Mouse (Mus musculus) forebrain, embryonic 10.5 days (tissue): ENCODE results near the gene Tusc2. TPM values are rescaled to one million over a fixed set of nuclear protein-coding genes. Genes with fewer than 3 reads are reported as not detected.

ENCODE experiments used
- DNase-seq: peaks from one replicate; pipeline ENCODE4 v3.0.0-alpha.2; 2017; ENCODE audit warnings: low spot score; ENCODE audit errors: extremely low spot score
- H3K27ac ChIP-seq: fragments of 300-500 bp; sonication (generic); 2 replicates; pipeline ENCODE4 v1.5.1; 2016; ENCODE audit warnings: mild to moderate bottlenecking
- H3K27me3 ChIP-seq: fragments of 300-500 bp; sonication (generic); 2 replicates; pipeline ENCODE4 v1.6.1; 2016; ENCODE audit warnings: mild to moderate bottlenecking; ENCODE audit not compliant: poor library complexity, severe bottlenecking
- H3K36me3 ChIP-seq: fragments of 300-500 bp; sonication (generic); replicated peaks from 2 replicates; pipeline ENCODE4 v1.6.1; 2016; ENCODE audit warnings: mild to moderate bottlenecking, moderate library complexity
- H3K4me1 ChIP-seq: fragments of 300-500 bp; sonication (generic); 2 replicates; pipeline ENCODE4 v1.6.1; 2016
- H3K4me3 ChIP-seq: fragments of 300-500 bp; sonication (generic); 2 replicates; pipeline ENCODE4 v1.5.1; 2016; ENCODE audit warnings: mild to moderate bottlenecking, moderate library complexity
- H3K9me3 ChIP-seq: fragments of 300-500 bp; sonication (generic); 2 replicates; pipeline ENCODE4 v1.6.1; 2016; ENCODE audit warnings: mild to moderate bottlenecking, moderate library complexity
- WGBS: fragments of 180-500 bp; shearing (Covaris S2); methylation state at CpG from one replicate; pipeline ENCODE4 v1.1.7; 2016; 5-methylcytosine and 5-hydroxymethylcytosine counted together
- polyA plus RNA-seq: library from polyadenylated mRNA; unstranded; fragments of >200 nt; fragmentation: Nextera tagmentation; extraction: Ambion mirVana; gene quantifications from 2 replicates; pipeline ENCODE4 v1.2.1, GENCODE M21; 2016

Tusc2 gene
- polyA plus RNA-seq, 1 experiment from 2014 or later, result 73.3 TPM

- H3K36me3 ChIP-seq, result peaks cover 53% of the 10 kb centered on the region
- H3K27ac ChIP-seq, result peak overlapping the region; percentile 86
- H3K4me3 ChIP-seq, result no peak overlapping the region
- H3K9me3 ChIP-seq, result peaks cover 3% of the 10 kb centered on the region; the same call in 1 of the 2 replicates
- H3K27me3 ChIP-seq, result no peaks in the 10 kb centered on the region
- no peak for DNase-seq
- WGBS, result 86% methylated on average over 14 of the region's 14 CpGs
- H3K4me1 ChIP-seq, result peaks cover 69% of the 10 kb centered on the region
These were observed 12.7 kb downstream of the Tusc2 start for GRCm38 (mm10) chr9:107575579-107576356.

GRCm38 (mm10) chr9:107576357-107577107 lies 13.5 kb downstream of the Tusc2 start, which contains the start of gene Hyal1:
TSS of gene Hyal1 (plus strand) at chr9:107576927.
- H3K36me3 ChIP-seq, result peaks cover 45% of the 10 kb centered on the region
- H3K27ac ChIP-seq, result peak within 1 kb of the TSS; percentile 86
- H3K4me1 ChIP-seq, result peaks cover 69% of the 10 kb centered on the region
- peak within 1 kb of the TSS; percentile 52 for H3K4me3 ChIP-seq
- H3K27me3 ChIP-seq, result no peaks in the 10 kb centered on the region
- peak; percentile 87 for DNase-seq
- peaks cover 3% of the 10 kb centered on the region; the same call in 1 of the 2 replicates for H3K9me3 ChIP-seq
- WGBS, result 27% methylated on average over 16 of the region's 16 CpGs

- 94% methylated on average over 10 of the region's 10 CpGs for WGBS
- Histone ChIP-seq H3K9me3 (peaks cover 3% of the 10 kb centered on the region; the same call in 1 of the 2 replicates), H3K4me1 (peaks cover 69% of the 10 kb centered on the region), H3K27me3 (no peaks in the 10 kb centered on the region), H3K4me3 (no peak overlapping the region), H3K27ac (no peak overlapping the region), H3K36me3 (peaks cover 36% of the 10 kb centered on the region)
- no peak for DNase-seq
These were observed 14.8 kb downstream of the Tusc2 start for GRCm38 (mm10) chr9:107577871-107578270.

DNA sequence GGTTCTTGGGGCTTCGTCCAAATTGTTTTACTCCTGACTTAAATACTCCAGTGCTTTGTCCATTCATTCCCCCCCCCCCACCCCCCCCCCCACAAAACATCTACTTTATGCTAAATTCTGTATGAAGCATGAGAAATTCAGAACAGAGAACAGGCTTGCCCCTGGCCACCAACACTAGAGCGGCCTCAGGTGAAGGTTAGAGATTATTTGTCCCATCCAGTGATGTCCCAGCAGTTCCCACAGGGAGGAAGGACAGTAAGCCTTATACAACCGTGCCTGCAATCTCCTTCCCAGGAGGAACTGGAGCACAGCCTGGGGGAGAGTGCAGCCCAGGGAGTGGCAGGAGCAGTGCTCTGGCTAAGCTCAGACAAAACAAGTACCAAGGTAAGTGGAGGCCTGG lies 15.5 kb downstream of the Tusc2 start, which contains the start of gene Naa80:
TSS of gene Naa80 (plus strand) at position 301 of the 400 bp plus-strand sequence.
- H3K36me3 ChIP-seq, result peaks cover 36% of the 10 kb centered on the region
- peaks cover 69% of the 10 kb centered on the region for H3K4me1 ChIP-seq
- no peak for DNase-seq
- H3K9me3 ChIP-seq, result peaks cover 2% of the 10 kb centered on the region; the same call in 1 of the 2 replicates
- H3K4me3 ChIP-seq, result peak within 1 kb of the TSS; percentile 4; the same call in 1 of the 2 replicates
- H3K27me3 ChIP-seq, result no peaks in the 10 kb centered on the region
- H3K27ac ChIP-seq, result peak within 1 kb of the TSS; percentile 92
- 88% methylated on average over 3 of the region's 3 CpGs for WGBS

- H3K4me3 ChIP-seq, result peak overlapping the region; percentile 4; the same call in 1 of the 2 replicates
- H3K9me3 ChIP-seq, result no peaks in the 10 kb centered on the region
- H3K4me1 ChIP-seq, result peaks cover 69% of the 10 kb centered on the region
- peak overlapping the region; percentile 92 for H3K27ac ChIP-seq
- H3K27me3 ChIP-seq, result no peaks in the 10 kb centered on the region
- 96% methylated on average over 14 of the region's 14 CpGs for WGBS
- peaks cover 32% of the 10 kb centered on the region for H3K36me3 ChIP-seq
- DNase-seq, result no peak
These were observed 16.2 kb downstream of the Tusc2 start for GRCm38 (mm10) chr9:107579023-107579900.

GRCm38 (mm10) chr9:107580501-107581317 lies 17.7 kb downstream of the Tusc2 start, which contains the start of gene Hyal3:
TSS of gene Hyal3 (plus strand) at chr9:107580818.
- H3K4me1 ChIP-seq, result peaks cover 66% of the 10 kb centered on the region
- H3K9me3 ChIP-seq, result no peaks in the 10 kb centered on the region
- peaks cover 19% of the 10 kb centered on the region for H3K36me3 ChIP-seq
- H3K4me3 ChIP-seq, result peak within 1 kb of the TSS; percentile 69
- no peaks in the 10 kb centered on the region for H3K27me3 ChIP-seq
- peak; percentile 82 for DNase-seq
- peak within 1 kb of the TSS; percentile 92 for H3K27ac ChIP-seq
- under 1% methylated on average over 32 of the region's 32 CpGs for WGBS

DNA sequence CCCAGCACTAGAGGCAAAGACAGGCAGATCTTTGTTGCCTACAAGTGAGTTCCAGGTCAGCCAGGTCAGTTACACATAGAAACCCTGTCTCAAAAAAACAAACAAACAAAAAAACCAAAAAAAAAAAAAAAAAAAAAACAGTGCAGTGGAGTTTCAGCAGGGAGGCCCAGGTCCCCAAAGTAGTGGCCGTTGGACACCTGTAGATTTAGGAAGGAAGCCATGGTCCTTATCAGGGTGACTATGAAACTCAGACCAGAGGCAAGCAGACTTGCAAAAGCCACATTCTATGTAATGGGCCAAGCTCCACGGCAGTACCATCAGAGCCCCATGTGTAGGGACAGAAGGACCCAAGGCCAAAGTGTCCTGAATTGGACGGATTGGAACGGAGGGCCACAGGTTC lies 18.5 kb downstream of the Tusc2 start:
- H3K4me1 ChIP-seq, result peaks cover 59% of the 10 kb centered on the region
- H3K27ac ChIP-seq, result peak overlapping the region; percentile 92
- WGBS, result 80% methylated on average over 4 of the region's 4 CpGs

GRCm38 (mm10) chr9:107582509-107583062 lies 19.5 kb downstream of the Tusc2 start:
- Histone ChIP-seq H3K4me1 (peaks cover 56% of the 10 kb centered on the region), H3K27me3 (no peaks in the 10 kb centered on the region), H3K4me3 (peak overlapping the region; percentile 0; the same call in 1 of the 2 replicates), H3K9me3 (no peaks in the 10 kb centered on the region), H3K27ac (0 out of 2 replicates have a peak overlapping the region, but pooled peaks have one; percentile 92), H3K36me3 (peaks cover 19% of the 10 kb centered on the region)
- WGBS, result 90% methylated on average over 7 of the region's 7 CpGs
- no peak for DNase-seq

More for the DNA sequence above, 18.5 kb downstream of the Tusc2 start:
- Histone ChIP-seq H3K36me3 (peaks cover 19% of the 10 kb centered on the region), H3K4me3 (peak overlapping the region; percentile 69), H3K9me3 (no peaks in the 10 kb centered on the region), H3K27me3 (no peaks in the 10 kb centered on the region)
- DNase-seq, result no peak

DNA sequence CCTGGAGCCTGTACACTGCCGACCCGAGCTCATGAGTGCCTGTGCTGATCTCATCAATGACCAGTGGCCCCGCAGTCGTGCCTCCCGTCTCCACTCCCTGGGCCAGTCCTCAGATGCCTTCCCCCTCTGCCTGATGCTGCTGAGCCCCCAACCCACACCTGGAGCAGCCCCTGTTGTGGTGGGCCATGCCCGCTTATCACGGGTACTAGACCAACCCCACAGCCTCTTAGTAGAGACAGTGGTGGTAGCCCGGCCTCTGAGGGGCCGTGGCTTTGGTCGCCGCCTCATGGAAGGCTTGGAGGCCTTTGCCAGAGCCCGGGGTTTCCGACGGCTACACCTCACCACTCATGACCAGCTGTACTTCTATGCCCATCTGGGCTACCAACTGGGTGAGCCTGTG lies 20.1 kb downstream of the Tusc2 start:
- peaks cover 55% of the 10 kb centered on the region for H3K4me1 ChIP-seq
- H3K27me3 ChIP-seq, result no peaks in the 10 kb centered on the region
- no peaks in the 10 kb centered on the region for H3K9me3 ChIP-seq

DNA sequence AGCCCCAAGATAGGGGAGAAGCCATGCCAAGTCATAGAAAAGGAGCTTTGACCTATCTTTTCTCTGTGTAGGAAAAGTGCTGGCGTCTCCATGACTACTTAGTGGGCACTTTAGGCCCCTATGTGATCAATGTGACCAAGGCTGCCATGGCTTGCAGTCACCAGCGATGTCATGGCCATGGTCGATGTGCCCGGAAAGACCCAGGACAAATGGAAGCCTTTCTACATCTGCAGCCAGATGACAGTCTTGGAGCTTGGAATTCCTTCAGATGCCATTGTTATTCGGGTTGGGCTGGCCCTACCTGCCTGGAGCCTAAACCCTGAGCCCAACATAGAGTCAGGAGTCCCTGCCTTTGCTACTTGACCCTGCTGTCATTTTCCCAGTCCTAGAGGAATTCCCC lies 23.4 kb downstream of the Tusc2 start:
- WGBS, result 92% methylated on average over 5 of the region's 5 CpGs
- Histone ChIP-seq H3K4me3 (peak overlapping the region; percentile 82; the same call in 1 of the 2 replicates), H3K36me3 (peaks cover 38% of the 10 kb centered on the region), H3K27me3 (no peaks in the 10 kb centered on the region), H3K4me1 (peaks cover 43% of the 10 kb centered on the region), H3K9me3 (no peaks in the 10 kb centered on the region), H3K27ac (peak overlapping the region; percentile 36)
- DNase-seq, result no peak

More for the DNA sequence above, 20.1 kb downstream of the Tusc2 start:
- Histone ChIP-seq H3K27ac (no peak overlapping the region), H3K4me3 (peak overlapping the region; percentile 0; the same call in 1 of the 2 replicates), H3K36me3 (peaks cover 19% of the 10 kb centered on the region)
- DNase-seq, result no peak
- WGBS, result 94% methylated on average over 14 of the region's 14 CpGs
